Mouse (Mus musculus): ENCODE data around the gene Klhl29.

Klhl29 gene

DNA sequence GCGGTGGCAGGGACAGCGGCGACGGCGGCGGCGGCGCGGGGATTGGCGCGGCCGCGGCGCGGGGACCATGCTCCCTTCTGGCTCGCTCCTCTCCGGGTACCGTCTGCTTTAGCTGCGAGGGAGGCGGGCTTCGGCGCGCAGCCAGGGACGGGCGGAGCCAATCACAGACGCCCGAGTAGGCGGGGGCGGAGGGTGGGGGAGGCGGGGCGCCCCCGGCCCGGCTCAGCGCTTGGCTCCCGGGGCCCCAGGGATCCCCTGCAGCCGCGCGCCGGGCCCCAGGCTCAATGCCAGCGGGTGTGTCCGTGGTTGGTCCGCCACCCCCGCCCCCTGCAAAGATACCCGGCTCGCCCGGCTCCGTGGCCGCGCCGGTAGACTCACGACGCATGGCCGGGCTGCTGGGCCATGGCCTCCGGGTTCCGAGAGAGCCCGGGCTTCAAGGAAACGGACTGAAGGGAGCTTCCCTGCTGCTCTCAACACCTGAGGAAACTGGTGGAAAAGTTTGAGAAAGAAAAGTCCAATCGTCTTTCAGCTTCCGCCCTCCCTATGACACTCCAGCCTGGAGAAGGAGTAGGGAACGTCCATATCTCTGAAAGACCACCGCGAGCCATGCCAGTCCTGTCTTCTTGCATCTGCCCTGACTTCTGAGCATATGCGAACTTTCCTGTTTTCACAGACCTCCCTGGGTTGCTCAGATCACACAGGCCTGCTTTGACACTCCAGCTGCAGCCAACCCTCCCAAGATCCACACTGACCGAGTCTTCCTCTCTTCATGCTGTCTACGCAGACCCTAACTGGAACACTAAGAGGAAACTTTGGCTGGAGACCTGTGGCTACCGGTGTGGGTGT, at the start of gene Klhl29:
Gene Klhl29, minus strand, starts transcription at position 67 of the 846 bp plus-strand sequence.
- DNase-seq (ENCODE audit: low read depth, low spot score) = peak; percentile 55

DNA sequence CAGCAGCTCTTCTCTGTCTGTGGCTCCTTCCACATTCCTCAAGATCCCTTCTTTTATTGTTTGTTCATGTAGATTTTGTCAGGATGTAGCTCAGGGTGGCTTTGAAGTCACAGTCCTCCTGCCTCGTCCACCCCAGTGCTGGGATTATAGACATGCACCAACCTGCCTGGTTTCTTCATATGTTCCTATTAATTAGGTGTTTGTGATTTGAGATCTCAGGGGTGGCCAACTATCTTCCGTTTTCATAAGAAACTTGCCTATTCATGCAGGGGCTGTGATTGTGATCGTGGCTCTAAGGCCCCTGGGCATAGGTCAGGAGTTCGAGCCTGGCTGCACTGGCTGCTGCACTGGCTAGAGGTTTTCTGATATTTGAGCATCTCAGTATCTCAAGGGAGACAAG, 49.8 kb upstream of the Klhl29 start:
- no peak for DNase-seq (ENCODE audit: low read depth, low spot score)

DNA sequence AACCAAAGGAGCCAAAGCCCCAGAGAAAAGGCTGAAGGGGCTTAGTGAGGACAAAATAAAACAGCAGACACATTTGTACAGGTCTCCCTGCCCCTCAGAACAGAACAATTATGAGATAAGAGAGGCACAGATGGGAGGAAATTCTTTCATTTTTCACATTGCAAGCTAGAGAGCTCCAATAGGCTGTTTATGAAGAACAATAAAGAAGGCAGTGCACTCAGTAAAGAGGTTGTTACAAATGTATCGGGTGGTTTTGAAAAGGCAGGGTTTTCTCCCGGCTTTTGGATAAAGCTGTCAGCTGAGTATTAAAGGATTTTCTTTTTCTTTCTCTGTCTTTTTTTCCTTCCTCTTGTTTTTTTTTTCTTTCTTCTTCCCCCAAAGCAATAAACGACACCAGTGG, 40.3 kb upstream of the Klhl29 start:
- DNase-seq (ENCODE audit: low read depth, low spot score) = no peak

DNA sequence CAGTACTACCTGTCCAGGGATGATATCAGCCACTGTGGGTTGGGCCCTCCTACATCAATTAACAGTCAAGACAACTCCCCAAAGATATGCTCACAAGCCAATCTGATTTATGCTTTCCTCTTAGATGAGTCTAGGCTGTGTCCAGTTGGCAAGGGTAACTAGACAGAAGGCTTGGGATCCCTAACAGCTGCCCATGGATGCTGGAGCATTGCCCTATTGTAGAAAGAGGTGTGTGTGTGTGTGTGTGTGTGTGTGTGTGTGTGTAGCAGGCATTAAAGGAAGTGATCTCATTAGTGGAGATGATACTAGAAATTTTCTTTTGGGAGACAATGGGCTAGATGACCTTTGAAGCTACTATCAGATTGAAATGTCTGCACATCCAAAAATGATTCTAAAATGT, 38.5 kb upstream of the Klhl29 start:
- DNase-seq (ENCODE audit: low read depth, low spot score) = no peak

- no peak for DNase-seq (ENCODE audit: low read depth, low spot score)
These were observed 36.5 kb upstream of the Klhl29 start for GRCm38 (mm10) chr12:5411761-5412537.

DNA sequence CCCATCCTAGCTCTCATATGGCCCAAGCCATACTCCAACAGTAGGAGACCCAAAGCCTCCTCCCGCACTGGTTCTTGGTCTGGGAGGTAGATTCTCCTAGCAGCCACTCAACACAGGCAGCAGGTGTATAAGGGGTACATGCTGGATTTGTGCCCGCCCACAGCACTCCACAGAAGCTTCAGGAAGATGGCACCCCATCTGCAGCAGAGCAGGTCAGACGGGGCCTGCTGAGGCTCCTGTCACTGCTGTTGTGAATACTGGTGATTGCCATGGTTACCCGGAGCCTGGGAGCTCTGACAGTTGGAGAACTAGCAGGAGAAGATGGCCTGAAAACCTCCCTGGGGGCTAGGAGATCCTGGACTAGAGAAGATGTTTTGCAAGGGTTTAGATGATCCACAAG, 35.9 kb upstream of the Klhl29 start:
- DNase-seq (ENCODE audit: low read depth, low spot score) = no peak

GRCm38 (mm10) chr12:5410391-5411115, 35.1 kb upstream of the Klhl29 start:
- peak; percentile 86 for DNase-seq (ENCODE audit: low read depth, low spot score)

- DNase-seq (ENCODE audit: low read depth, low spot score) = no peak
These were observed 31.7 kb upstream of the Klhl29 start for GRCm38 (mm10) chr12:5407175-5407574.

DNA sequence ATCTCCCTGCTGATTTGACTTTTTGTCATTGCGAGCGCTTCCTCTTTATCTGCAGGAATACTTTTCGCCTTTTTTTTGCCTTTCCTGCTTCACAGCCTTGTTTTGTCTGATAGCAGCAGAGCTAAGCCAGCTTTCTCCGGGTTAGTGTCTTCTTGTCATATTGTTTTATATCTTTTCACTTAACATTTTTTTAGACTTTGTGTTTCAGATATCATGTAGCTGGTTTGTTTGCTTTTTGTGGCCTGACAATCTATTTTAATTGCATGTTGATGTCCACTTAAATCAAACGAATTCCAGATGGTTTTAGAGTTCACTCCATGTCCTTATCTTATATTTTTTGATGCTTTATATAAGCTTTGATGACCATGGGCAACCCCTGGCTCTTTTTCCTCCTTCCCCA, 21.9 kb upstream of the Klhl29 start:
- no peak for DNase-seq (ENCODE audit: low read depth, low spot score)

- DNase-seq (ENCODE audit: low read depth, low spot score) = no peak
These were observed 19.7 kb upstream of the Klhl29 start for GRCm38 (mm10) chr12:5395188-5395587.

DNA sequence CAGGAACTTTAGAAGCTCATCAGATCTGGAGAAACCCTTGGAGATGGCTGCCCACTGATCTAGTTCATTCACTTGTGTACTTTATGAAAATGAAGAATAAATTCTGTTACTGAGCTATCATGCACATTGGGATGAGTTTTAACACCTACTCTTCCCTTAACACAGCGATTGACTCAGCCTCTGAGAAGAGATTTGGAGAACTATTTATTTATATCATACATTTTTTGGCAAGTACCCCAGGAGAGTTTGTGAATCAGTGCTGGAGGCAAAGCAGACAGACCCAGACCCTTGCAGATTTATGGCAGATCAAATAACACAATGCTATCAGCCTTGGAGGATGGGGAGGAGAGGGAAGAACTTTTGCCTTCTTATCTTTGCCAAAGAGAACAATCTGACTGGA, 11.6 kb upstream of the Klhl29 start:
- DNase-seq (ENCODE audit: low read depth, low spot score) = no peak

DNA sequence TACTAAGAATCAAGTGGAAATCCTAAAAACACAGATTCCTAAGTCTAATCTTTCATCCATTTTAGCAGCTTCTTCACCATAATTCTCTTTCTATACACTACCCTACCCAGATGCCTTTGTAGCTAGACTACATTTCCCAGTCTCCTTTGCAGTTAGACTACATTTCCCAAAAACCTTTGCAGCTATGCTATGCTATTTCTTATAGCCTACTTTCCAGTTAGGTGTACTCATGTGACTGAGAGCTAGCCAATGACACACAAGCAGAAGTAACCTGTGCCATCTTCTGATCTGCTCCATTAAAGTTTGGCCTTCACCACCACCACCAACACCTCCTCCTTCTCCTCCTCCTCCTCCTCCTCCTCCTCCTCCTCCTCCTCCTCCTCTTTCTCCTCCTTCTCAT, 11.2 kb upstream of the Klhl29 start:
- peak; percentile 48 for DNase-seq (ENCODE audit: low read depth, low spot score)

- DNase-seq (ENCODE audit: low read depth, low spot score) = no peak
These were observed 6.2 kb upstream of the Klhl29 start for GRCm38 (mm10) chr12:5381694-5382093.

- peak; percentile 26 for DNase-seq (ENCODE audit: low read depth, low spot score)
These were observed 532 bp downstream of the Klhl29 start for GRCm38 (mm10) chr12:5374684-5375615.

DNA sequence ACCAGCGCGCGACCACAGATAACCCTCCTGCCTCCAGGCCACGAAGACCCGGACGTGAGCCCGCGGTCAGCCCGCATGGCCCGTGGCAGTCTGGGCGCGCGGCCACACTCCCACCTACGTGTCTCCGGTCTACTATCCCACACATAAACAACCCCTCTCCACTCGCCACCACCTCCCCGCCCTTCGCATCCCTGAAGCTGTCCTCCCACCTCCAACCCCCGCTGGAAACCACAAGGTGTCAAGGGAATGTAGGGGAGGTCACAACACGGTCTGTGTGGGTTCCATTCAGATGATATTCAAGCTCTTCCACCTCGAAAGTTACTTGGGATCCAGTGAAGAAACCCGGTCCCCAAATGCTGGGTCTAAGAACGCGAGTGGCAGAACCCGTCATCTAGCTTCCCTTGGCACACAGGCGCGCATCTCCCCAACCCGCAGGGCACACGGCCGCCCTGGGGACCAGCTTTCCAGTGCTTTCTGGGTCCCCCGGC, 1.2 kb downstream of the Klhl29 start:
- DNase-seq (ENCODE audit: low read depth, low spot score) = peak; percentile 17

DNA sequence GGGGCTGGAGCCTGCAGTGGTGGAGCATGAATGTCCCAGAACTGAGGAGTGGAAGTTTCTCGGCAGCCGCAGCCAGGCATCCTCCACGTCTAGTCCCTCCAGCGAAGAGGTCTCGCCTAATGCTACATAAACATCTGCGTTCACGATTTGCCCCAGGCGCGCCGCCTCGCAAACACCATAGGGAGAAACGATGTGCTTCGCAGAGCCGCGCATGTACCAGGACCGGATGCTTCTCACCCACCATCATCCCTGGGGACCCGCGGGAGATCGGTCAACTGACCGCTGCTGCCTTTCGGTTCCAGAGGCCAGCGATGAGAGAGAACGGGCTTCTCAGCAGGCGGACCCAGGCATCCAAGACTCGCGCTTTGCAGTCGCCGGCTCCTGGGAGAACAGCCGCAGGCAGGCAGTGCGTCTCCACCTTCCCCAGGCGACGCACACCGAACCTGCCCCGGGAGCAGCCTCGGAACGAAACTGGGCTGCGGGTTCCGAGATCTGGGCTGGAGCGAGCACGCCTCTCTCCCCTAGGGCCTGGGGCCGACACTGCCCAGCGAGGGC, 1.8 kb downstream of the Klhl29 start:
- DNase-seq (ENCODE audit: low read depth, low spot score) = peak; percentile 27

DNA sequence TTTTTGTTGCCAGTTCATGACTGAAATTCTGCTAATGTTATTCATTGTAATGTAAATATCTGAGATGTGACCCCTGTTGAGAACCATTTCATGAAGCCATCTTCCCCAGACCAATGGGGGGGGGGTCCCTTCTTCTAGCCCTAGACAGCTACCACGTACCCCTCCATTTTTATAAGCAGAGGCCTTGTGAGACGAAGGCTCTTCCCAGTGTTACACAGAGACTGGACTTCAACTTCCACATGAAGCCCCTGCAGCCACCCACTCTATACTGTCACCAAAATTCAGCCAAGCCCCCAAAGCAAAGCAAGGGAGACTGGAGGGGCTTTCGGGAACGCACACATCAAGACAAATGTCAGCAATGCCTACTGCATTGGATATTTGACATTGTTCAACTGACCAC, 6.1 kb downstream of the Klhl29 start:
- no peak for DNase-seq (ENCODE audit: low read depth, low spot score)

- no peak for DNase-seq (ENCODE audit: low read depth, low spot score)
These were observed 10.6 kb downstream of the Klhl29 start for GRCm38 (mm10) chr12:5364836-5365235.

GRCm38 (mm10) chr12:5363961-5364634, 11.4 kb downstream of the Klhl29 start:
- no peak for DNase-seq (ENCODE audit: low read depth, low spot score)

DNA sequence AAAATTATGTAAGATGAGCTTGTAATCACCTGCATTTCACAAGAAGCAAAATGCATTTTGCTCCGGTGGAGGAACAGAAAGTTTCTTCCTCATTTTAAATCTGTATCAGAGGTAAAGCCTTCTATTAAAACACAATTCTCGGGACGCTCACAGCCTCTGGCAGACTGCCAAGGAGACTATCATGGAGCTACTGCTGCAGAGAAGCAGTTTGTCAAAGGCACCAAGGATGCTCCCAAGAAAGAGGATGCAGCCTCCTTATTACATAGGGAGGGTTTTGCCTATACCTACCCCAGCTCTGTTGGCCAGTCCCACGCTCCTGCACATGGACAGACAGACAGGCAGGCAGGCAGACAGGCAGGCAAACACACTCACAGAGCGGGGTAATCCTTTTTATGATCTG, 16.4 kb downstream of the Klhl29 start:
- DNase-seq (ENCODE audit: low read depth, low spot score) = no peak

Measured in ES-CJ7 (cell line).